Mouse (Mus musculus) 3134 (cell line): Measurements from ENCODE around the gene Rasa2.
"Not testable (repeated sequence)": the region's sequence is repeated elsewhere in the genome, so short reads cannot be mapped to it uniquely, and the experiment has no call there.

Experiments
- DNase-seq: peaks from one replicate; pipeline ENCODE4 v3.0.0-alpha.2; 2011; ENCODE audit warnings: low spot score; ENCODE audit not compliant: insufficient read length; ENCODE audit errors: extremely low read depth

Rasa2 gene

GRCm38 (mm10) chr9:96533476-96533875, 97.9 kb downstream of the Rasa2 start:
- DNase-seq, result no peak

GRCm38 (mm10) chr9:96532531-96532930, 98.9 kb downstream of the Rasa2 start:
- DNase-seq, result no peak

- DNase-seq, result no peak
Observed at GRCm38 (mm10) chr9:96530674-96531081, 100.7 kb downstream of the Rasa2 start.

GRCm38 (mm10) chr9:96529961-96530673, 101.3 kb downstream of the Rasa2 start:
- DNase-seq, result no peak

GRCm38 (mm10) chr9:96526011-96526410, 105.4 kb downstream of the Rasa2 start:
- no peak for DNase-seq

GRCm38 (mm10) chr9:96524972-96525506, 106.4 kb downstream of the Rasa2 start, which contains the start of gene Gm28729:
TSS of gene Gm28729 (minus strand) at chr9:96525264.
- DNase-seq, result no peak

GRCm38 (mm10) chr9:96523148-96523547, 108.3 kb downstream of the Rasa2 start:
- DNase-seq, result no peak

GRCm38 (mm10) chr9:96521574-96521973, 109.8 kb downstream of the Rasa2 start:
- DNase-seq, result not testable (repeated sequence)

- no peak for DNase-seq
Observed at GRCm38 (mm10) chr9:96517429-96517828, 114.0 kb downstream of the Rasa2 start.

- DNase-seq, result no peak
Observed at GRCm38 (mm10) chr9:96516806-96517205, 114.6 kb downstream of the Rasa2 start.

- no peak for DNase-seq
Observed at GRCm38 (mm10) chr9:96515737-96516136, 115.7 kb downstream of the Rasa2 start.

GRCm38 (mm10) chr9:96514278-96514677, 117.1 kb downstream of the Rasa2 start:
- DNase-seq, result no peak

GRCm38 (mm10) chr9:96506011-96506498, 125.4 kb downstream of the Rasa2 start:
- DNase-seq, result no peak

GRCm38 (mm10) chr9:96505156-96505555, 126.3 kb downstream of the Rasa2 start:
- DNase-seq, result no peak

GRCm38 (mm10) chr9:96504116-96504895, 127.1 kb downstream of the Rasa2 start:
- DNase-seq, result no peak

- DNase-seq, result no peak
Observed at GRCm38 (mm10) chr9:96502856-96503610, 128.4 kb downstream of the Rasa2 start.

- no peak for DNase-seq
Observed at GRCm38 (mm10) chr9:96501217-96501616, 130.2 kb downstream of the Rasa2 start.

GRCm38 (mm10) chr9:96493212-96493611, 138.2 kb downstream of the Rasa2 start:
- no peak for DNase-seq

GRCm38 (mm10) chr9:96491810-96492209, 139.6 kb downstream of the Rasa2 start:
- DNase-seq, result no peak
